Mouse (Mus musculus): ENCODE data around the gene Slc25a29. TPM values are rescaled to one million over a fixed set of nuclear protein-coding genes. Genes with fewer than 3 reads are reported as not detected.
"Not testable (repeated sequence)": the region's sequence is repeated elsewhere in the genome, so short reads cannot be mapped to it uniquely, and the experiment has no call there.

Slc25a29 gene
- total and polyA plus RNA-seq, 3 experiments, result 0.44 to 0.74 TPM; not detected in 1

DNA sequence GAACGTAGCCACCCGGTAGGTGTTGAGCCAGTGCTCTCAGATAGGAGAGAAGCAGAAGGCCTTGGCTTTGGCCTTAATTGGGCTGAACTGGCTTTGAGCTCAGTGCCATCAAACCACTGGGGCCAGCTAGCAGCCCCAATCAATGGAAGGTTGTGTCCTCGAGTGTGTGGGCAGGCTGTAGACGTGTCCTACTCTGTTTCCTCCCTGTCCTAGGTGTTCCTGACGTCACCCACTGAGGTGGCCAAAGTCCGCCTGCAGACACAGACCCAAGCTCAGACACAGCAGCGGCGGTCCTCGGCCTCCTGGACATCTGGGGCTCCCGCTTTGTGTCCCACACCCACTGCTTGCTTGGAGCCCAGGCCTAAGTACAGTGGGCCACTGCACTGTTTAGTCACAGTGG lies 19.4 kb upstream of the Slc25a29 start:
- peaks cover 22% of the 10 kb centered on the region for H3K36me3 ChIP-seq (replicated peaks)
- TF ChIP-seq CTCF (IDR thresholded peaks at IDR 0.05; ENCODE audit: low read depth, low read length), result no peak
- TF ChIP-seq TAL1 (conservative IDR thresholded peaks at IDR 0.05; ENCODE audit: low read depth, low read length), result no peak
- no peak for TF ChIP-seq GATA1 (IDR thresholded peaks at IDR 0.05; ENCODE audit: borderline replicate concordance, low read length)
- TF ChIP-seq POLR2AphosphoS5 (IDR thresholded peaks at IDR 0.05; ENCODE audit: insufficient replicate concordance, low read depth, low read length), result no peak
- TF ChIP-seq GATA2 (IDR thresholded peaks at IDR 0.05; ENCODE audit: borderline replicate concordance, low read depth, low read length), result no peak
- H3K4me3 ChIP-seq (ENCODE audit: low read depth, low read length), result no peak overlapping the region
- H3K4me1 ChIP-seq (ENCODE audit: insufficient read depth, low read depth, low read length), result peaks cover 19% of the 10 kb centered on the region
- DNase-seq (ENCODE audit: low spot score) (no peak), ATAC-seq (ENCODE audit: extremely low read depth, insufficient number of reproducible peaks, low FRiP score, poor library complexity, severe bottlenecking) (no peak)
- H3K27me3 ChIP-seq (ENCODE audit: insufficient read depth, low read length), result peaks cover 49% of the 10 kb centered on the region
- no peaks in the 10 kb centered on the region for H3K9me3 ChIP-seq (replicated peaks)

DNA sequence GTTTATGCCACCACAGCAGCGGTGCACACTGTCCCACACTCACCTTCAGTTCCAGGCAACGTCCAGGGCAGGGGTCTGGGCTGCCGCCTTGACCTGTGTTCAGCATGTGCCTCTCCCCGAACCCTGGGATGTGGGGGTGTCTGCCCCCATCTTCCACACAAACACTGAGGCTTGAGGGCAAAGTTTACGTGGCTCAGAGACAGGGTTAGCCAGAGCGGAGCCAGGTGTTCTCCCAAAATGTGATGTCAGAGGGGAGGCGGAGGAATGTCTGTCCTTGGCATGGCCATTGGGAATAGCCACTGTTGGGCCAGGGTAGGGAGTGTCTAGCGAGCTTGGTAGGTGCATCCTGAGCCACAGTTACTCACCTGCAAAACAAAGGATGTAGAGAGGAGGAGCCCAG lies 17.1 kb upstream of the Slc25a29 start:
- DNase-seq (ENCODE audit: low spot score) (no peak), ATAC-seq (ENCODE audit: extremely low read depth, insufficient number of reproducible peaks, low FRiP score, poor library complexity, severe bottlenecking) (no peak)
- peaks cover 3% of the 10 kb centered on the region for H3K36me3 ChIP-seq (replicated peaks)
- no peaks in the 10 kb centered on the region for H3K9me3 ChIP-seq (replicated peaks)
- H3K4me3 ChIP-seq (ENCODE audit: low read depth, low read length), result no peak overlapping the region
- TF ChIP-seq GATA1 (IDR thresholded peaks at IDR 0.05; ENCODE audit: borderline replicate concordance, low read length) (no peak), TAL1 (conservative IDR thresholded peaks at IDR 0.05; ENCODE audit: low read depth, low read length) (no peak), POLR2AphosphoS5 (IDR thresholded peaks at IDR 0.05; ENCODE audit: insufficient replicate concordance, low read depth, low read length) (no peak), GATA2 (IDR thresholded peaks at IDR 0.05; ENCODE audit: borderline replicate concordance, low read depth, low read length) (no peak), CTCF (IDR thresholded peaks at IDR 0.05; ENCODE audit: low read depth, low read length) (no peak)
- peaks cover 8% of the 10 kb centered on the region; the same call in 1 of the 2 replicates for H3K4me1 ChIP-seq (ENCODE audit: insufficient read depth, low read depth, low read length)
- H3K27me3 ChIP-seq (ENCODE audit: insufficient read depth, low read length), result peaks cover 50% of the 10 kb centered on the region

DNA sequence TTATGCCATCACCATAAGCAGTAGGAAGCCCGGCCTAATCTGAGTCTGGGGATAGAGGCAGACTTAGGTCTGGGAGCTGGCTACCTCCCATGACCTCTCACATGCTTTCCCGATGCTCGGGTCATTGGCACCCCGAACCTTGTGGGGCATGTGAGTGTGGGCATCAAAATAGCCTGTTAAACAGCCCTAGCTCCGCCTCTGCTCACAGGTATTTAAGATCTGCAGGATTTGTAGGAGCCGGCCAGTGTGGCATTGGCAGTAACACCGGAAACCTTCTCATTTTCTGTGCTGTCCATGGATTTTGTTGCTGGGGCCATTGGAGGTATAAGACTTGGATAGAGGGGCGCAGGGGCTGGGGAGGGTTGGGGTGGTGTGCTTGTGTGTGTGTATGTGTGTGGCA lies 15.2 kb upstream of the Slc25a29 start:
- no peak for DNase-seq (ENCODE audit: low spot score)
- Histone ChIP-seq H3K36me3 (replicated peaks) (peaks cover 2% of the 10 kb centered on the region), H3K4me1 (ENCODE audit: insufficient read depth, low read depth, low read length) (peaks cover 3% of the 10 kb centered on the region), H3K4me3 (ENCODE audit: low read depth, low read length) (no peak overlapping the region), H3K27me3 (ENCODE audit: insufficient read depth, low read length) (peaks cover 37% of the 10 kb centered on the region), H3K9me3 (replicated peaks) (no peaks in the 10 kb centered on the region)
- ATAC-seq (ENCODE audit: extremely low read depth, insufficient number of reproducible peaks, low FRiP score, poor library complexity, severe bottlenecking), result no peak
- TF ChIP-seq GATA2 (IDR thresholded peaks at IDR 0.05; ENCODE audit: borderline replicate concordance, low read depth, low read length) (no peak), CTCF (IDR thresholded peaks at IDR 0.05; ENCODE audit: low read depth, low read length) (no peak)

DNA sequence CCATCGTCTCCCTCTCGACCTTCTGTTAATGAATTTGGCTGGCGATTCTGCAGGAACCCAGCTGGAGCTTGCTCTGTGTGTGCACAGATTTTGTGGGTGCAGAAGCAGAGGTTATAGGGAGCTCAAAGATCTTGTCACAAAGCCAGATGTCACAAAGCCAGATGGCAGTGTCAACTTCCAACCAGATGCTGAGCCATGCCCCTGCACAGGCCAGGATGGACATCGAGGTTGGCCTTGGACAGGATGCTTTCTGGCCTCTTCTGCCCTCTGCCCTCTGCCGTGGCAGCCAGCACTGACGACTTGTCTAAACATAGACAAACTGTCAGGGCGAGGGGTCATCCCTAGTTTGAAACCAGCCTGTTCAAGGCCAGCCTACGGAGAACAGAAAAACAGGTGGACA lies 14.4 kb upstream of the Slc25a29 start:
- Histone ChIP-seq H3K4me1 (ENCODE audit: insufficient read depth, low read depth, low read length) (peaks cover 5% of the 10 kb centered on the region), H3K36me3 (replicated peaks) (peaks cover 4% of the 10 kb centered on the region), H3K27me3 (ENCODE audit: insufficient read depth, low read length) (peaks cover 31% of the 10 kb centered on the region), H3K4me3 (ENCODE audit: low read depth, low read length) (no peak overlapping the region), H3K9me3 (replicated peaks) (no peaks in the 10 kb centered on the region)
- DNase-seq (ENCODE audit: low spot score) (no peak), ATAC-seq (ENCODE audit: extremely low read depth, insufficient number of reproducible peaks, low FRiP score, poor library complexity, severe bottlenecking) (no peak)
- TF ChIP-seq POLR2AphosphoS5 (IDR thresholded peaks at IDR 0.05; ENCODE audit: insufficient replicate concordance, low read depth, low read length), result no peak
- no peak for TF ChIP-seq TAL1 (conservative IDR thresholded peaks at IDR 0.05; ENCODE audit: low read depth, low read length)
- no peak for TF ChIP-seq GATA1 (IDR thresholded peaks at IDR 0.05; ENCODE audit: borderline replicate concordance, low read length)
- no peak for TF ChIP-seq GATA2 (IDR thresholded peaks at IDR 0.05; ENCODE audit: borderline replicate concordance, low read depth, low read length)
- TF ChIP-seq CTCF (IDR thresholded peaks at IDR 0.05; ENCODE audit: low read depth, low read length), result no peak

DNA sequence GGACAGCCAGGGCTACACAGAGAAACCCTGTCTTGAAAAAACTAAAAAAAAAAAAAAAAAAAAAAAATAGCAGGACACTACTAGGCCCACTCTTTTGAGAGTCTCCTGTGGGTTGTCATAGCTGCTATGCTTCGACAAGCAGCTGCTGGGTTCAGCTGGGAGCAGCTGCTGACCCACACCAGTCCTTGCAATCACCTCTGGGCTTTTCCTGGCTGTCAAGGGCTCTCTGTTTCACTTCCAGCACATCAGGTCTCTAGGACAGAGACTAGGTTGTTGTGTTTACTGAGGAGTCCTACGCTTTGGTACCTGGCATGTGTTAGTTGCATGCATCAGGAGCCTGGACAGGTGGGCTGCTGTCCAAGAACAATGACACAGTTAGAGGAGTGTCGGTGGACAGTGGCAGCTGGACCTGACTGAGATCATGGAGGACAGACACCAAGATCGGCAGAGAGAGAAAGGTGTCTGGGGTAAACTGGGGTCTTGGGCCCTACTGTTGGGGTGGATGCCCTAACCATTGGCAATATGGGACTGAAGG lies 13.9 kb upstream of the Slc25a29 start:
- TF ChIP-seq TAL1 (conservative IDR thresholded peaks at IDR 0.05; ENCODE audit: low read depth, low read length) (no peak), CTCF (IDR thresholded peaks at IDR 0.05; ENCODE audit: low read depth, low read length) (no peak), GATA2 (IDR thresholded peaks at IDR 0.05; ENCODE audit: borderline replicate concordance, low read depth, low read length) (no peak), POLR2AphosphoS5 (IDR thresholded peaks at IDR 0.05; ENCODE audit: insufficient replicate concordance, low read depth, low read length) (no peak), GATA1 (IDR thresholded peaks at IDR 0.05; ENCODE audit: borderline replicate concordance, low read length) (no peak)
- Histone ChIP-seq H3K9me3 (replicated peaks) (no peaks in the 10 kb centered on the region), H3K27me3 (ENCODE audit: insufficient read depth, low read length) (peaks cover 29% of the 10 kb centered on the region), H3K4me3 (ENCODE audit: low read depth, low read length) (no peak overlapping the region), H3K36me3 (replicated peaks) (peaks cover 10% of the 10 kb centered on the region), H3K4me1 (ENCODE audit: insufficient read depth, low read depth, low read length) (peaks cover 5% of the 10 kb centered on the region; the same call in 1 of the 2 replicates)
- DNase-seq (ENCODE audit: low spot score), result no peak
- ATAC-seq (ENCODE audit: extremely low read depth, insufficient number of reproducible peaks, low FRiP score, poor library complexity, severe bottlenecking), result no peak

DNA sequence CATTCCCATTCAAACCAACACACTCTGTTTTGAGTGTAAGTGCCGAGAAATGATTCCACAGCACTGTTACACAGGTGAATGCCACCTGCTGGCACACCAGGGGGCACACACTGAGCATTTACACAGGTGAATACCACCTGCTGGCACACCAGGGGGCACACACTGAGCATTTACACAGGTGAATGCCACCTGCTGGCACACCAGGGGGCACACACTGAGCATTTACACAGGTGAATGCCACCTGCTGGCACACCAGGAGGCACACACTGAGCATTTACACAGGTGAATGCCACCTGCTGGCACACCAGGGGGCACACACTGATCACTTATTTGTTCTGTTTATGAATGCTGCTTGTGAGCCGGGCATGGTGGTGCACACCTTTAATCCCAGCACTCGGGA lies 12.3 kb upstream of the Slc25a29 start:
- not testable (repeated sequence) for ATAC-seq (ENCODE audit: extremely low read depth, insufficient number of reproducible peaks, low FRiP score, poor library complexity, severe bottlenecking); H3K4me3 ChIP-seq (ENCODE audit: low read depth, low read length); DNase-seq (ENCODE audit: low spot score); H3K4me1 ChIP-seq (ENCODE audit: insufficient read depth, low read depth, low read length); H3K9me3 ChIP-seq (replicated peaks)
- Histone ChIP-seq H3K27me3 (ENCODE audit: insufficient read depth, low read length) (peaks cover 19% of the 10 kb centered on the region), H3K36me3 (replicated peaks) (peaks cover 16% of the 10 kb centered on the region)

DNA sequence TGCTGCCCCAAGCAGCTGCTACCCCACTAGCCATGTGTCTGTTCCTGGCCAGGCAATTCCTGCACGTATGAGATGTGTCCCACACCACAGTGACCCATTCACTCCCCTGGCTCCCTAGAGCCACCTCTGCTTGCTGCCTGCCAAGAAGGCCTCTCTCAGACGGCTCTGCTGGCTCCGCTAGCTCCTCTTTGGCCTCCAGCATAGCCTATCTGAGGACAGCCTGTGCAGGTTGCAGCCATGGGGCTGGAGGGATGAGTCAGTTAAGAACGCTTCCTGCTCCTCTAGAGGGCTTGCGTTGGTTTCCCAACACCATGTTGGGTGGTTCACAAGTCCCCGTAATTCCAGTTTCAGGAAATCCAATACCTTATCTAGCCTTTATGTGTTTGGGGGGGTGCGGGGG lies 7.0 kb upstream of the Slc25a29 start:
- no peak for ATAC-seq (ENCODE audit: extremely low read depth, insufficient number of reproducible peaks, low FRiP score, poor library complexity, severe bottlenecking)

More for the DNA sequence above, 7.0 kb upstream of the Slc25a29 start:
- DNase-seq (ENCODE audit: low spot score), result no peak
- Histone ChIP-seq H3K4me1 (ENCODE audit: insufficient read depth, low read depth, low read length) (peaks cover 11% of the 10 kb centered on the region), H3K9me3 (replicated peaks) (no peaks in the 10 kb centered on the region), H3K36me3 (replicated peaks) (peaks cover 50% of the 10 kb centered on the region), H3K27me3 (ENCODE audit: insufficient read depth, low read length) (no peaks in the 10 kb centered on the region), H3K4me3 (ENCODE audit: low read depth, low read length) (no peak overlapping the region)
- TF ChIP-seq GATA2 (IDR thresholded peaks at IDR 0.05; ENCODE audit: borderline replicate concordance, low read depth, low read length), result no peak
- no peak for TF ChIP-seq GATA1 (IDR thresholded peaks at IDR 0.05; ENCODE audit: borderline replicate concordance, low read length)

Data from G1E (cell line).